Mouse (Mus musculus) lung, postnatal 25 days (tissue): ENCODE data around the gene Diras2.
"Not testable (repeated sequence)": the region's sequence is repeated elsewhere in the genome, so short reads cannot be mapped to it uniquely, and the experiment has no call there.

Experiments used
- DNase-seq: peaks from one replicate; pipeline ENCODE4 v3.0.0; 2022; ENCODE audit warnings: low spot score

The Diras2 gene

DNA sequence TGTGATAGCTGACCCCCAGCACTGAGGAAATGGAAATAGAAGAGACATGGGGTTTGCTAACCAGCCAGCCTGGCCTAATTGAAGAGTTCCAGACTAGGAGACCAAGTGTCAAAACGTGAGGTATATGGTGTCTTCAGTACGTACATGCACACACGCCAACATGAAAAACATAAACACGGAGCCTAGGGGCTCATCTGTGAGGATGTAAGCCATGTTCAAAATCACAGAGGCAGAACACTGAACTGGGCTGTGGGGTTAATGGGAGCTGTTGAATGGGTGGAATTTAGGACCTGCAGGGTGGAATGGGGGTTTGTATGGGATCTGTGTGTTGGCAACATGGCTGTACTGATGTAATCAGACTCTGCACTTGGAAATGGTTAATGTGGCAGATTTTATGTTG lies 14.5 kb downstream of the Diras2 start:
- DNase-seq, result no peak

DNA sequence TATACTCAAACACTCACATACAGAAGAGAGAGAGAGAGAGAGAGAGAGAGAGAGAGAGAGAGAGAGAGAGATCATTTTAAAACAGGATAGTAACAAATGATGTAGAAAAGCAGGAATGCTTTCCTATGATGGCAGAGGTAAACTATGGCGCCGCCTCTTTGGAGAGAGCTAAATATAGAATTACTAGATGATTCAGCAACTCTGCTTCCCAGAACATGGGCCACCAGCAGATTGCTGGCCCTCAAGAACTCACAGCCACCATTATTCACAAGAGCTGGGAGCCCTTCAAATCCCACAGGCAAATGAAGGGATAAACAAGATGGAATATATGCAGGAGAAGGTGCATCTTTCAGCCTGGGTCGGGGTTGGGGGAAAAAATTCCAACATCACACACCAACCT lies 15.0 kb downstream of the Diras2 start:
- DNase-seq, result no peak

DNA sequence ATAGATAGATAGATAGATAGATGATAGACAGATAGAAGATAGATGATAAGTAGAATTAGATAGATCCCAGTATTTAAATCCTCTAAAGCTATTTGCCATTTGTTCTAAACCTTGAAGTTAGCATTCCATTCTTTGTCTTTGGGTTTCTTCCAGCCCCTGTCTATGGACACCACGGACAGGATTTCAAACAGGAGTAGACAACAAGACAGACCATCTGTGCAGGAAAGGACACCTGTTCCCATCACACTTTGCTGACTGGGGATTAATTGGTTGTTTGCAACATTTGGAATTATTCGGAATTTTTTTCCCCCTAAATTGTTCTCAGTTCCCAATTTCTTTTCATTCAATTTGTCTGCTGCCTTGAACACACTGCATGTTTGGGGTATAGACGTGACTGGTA lies 17.5 kb downstream of the Diras2 start:
- no peak for DNase-seq

DNA sequence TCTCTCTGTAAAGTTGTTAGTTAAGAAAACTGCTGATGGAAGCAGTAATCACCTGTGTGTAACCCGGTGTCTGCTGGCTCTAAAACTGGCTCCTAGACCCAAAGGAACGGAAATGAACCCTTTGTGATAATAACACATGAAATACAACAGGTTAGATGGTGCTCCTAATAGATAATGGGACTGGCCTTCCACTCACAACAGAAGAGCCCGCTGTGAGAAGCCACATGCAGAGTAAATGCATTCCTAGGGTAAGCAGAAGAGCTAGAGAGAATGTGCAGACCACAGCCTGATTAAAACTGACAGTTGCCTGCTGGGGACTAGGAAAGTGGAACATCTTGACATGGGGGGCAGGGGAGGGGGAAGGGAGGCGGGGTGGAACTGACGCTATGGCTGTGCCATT lies 18.7 kb downstream of the Diras2 start:
- DNase-seq, result no peak

DNA sequence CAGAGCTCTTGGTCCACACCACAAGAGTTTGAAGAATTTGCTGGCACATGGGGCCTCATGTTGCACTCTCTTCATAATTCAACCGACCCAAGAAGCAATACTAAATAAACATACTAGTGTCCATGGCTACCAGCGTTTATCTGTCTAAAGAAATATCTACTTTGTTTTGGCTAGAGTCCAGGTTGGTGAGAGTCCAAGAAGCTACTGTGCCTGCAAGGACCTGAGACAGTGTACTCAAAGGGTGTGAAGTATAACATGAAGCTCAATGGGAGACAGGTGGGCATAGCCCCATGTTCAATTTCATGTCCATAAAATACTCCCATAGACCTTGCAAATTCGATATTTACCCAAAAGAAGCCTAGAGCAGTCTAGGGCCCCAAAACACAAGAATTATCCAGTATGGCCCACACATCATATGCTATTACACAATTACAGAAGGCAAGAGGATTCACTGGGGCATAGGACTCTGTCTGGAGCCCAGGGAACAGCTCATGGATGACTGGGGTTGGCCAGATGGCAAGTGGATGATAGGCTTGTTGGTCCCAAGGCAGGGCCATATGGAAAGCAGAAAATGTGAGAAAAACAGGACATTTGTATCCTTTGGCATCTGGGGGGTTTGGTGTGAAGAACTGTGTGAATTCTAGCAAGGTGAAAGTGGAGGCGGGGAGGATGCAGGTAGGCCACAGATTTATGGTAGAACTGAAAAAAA lies 20.8 kb downstream of the Diras2 start:
- no peak for DNase-seq

DNA sequence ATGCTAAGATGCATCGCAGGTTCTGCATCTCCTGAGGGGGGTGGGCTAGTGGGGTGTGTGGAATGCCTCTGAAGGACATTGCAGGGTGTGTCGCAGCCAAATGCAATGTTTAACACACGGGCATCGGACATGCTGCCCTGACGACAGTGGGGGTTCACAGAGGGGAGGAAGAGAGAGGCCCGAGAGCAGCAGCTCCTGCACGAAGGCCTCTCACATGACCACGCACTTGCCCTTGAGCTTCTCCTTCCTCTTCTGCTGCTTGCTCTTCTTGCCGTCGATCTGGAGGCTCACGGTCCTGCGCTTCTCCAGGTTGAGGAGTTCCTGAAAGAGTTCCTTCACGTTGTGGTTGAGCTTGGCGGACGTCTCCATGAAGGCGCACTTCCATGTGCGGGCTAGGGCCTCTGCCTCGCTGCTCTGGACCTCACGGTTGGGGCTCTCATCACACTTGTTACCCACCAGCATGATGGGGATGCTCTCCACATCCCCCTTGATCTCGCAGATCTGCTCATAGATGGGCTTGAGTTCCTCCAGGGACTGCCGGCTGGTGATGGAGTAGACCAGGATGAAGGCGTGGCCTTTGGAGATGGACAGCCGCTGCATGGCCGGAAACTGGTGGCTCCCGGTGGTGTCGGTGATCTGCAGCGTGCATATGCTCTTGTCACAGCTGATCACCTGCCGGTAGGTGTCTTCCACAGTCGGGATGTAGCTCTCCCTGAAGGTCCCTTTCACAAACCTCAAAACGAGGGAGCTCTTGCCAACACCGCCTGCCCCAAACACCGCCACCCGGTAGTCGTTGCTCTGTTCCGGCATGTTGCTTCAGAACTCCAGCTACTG lies 23.4 kb downstream of the Diras2 start:
- DNase-seq, result no peak

DNA sequence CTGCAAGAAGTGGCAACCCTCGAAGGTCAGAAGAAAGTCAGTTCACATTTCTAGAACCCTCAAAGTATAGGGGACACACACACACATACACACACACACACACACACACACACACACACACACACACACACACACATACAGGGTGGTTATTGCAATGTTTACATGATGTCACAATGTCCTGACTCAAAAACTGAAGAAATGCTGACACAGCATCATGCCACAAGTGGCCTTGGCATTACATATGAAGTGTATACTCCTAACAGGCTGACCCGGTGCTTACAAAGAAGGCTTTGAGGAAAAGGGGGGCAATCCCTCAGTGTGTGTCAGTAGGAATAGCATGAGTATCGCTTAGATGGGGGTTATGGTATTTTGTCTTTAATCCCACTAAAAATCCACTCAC lies 24.3 kb downstream of the Diras2 start:
- DNase-seq, result not testable (repeated sequence)

DNA sequence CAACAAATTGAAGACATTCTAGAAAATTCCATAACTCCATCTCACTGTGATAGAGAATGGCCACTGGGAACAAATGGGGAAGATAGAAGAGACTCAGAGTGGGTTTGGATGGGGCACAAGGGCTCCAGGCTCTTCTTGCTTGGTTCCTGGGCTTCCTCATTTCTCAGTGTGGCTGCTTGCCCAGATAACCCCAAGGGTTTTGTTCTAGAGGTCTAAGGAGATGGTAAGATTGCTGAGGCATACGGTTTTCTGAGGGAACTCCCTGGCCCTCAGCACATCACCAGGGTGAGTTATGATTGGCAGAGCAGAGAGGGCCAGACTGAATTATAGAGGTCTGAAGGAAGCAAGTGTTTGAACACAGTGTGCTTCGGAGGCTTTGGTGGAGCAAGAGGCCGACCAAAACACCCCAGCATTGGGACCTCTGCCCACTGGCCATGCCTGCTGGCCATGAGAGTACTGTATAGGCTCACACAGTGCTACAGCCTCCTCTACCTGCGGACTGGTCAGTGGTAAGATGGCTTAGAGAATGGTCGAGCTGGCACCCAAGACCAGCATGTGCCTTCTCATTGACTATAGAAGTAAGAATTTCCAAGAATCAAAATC lies 25.3 kb downstream of the Diras2 start:
- not testable (repeated sequence) for DNase-seq

DNA sequence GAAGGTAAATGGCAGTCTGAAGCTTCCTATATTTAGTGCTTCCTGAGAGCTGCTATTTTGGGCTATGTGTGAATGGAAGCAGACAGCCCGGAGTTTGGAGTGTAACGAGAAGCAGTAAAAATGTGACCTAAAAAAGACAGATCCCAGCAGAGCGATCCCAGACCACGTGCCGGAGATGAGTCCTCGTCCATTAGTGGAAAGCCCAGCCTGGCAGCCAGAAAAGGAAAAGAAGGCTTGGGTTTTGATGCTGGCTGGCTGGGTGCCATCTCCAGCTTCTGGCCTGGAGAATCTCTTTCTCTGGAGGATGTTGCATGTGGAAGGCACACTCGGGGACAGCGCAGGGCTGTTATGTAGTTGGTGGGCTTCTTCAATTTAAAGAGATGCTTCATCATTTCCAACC lies 29.4 kb downstream of the Diras2 start:
- DNase-seq, result peak; percentile 26

DNA sequence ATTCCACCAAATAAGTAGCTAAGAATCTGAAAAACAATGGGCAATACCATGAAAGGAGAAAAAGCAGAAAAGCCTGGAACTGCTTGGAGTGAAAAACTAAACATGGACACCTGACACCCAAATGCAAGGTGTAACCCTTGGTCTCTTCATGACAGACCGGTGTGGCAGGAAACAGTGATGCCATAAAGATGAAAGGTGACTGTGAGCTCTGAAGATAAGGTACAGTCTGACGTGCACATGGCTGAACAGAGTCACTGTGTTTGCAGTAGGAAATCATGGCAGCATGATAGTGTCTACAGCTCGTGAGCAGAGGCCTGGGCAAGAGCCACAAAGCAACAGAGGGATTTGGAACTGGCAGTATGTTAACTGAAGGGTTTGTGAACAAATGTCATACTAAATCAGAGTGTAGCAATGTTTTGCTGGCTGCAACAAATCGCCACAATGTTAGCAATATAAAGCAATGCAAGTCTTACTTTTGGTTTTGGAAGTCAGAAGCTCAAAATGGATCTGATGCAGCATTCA lies 34.0 kb downstream of the Diras2 start:
- no peak for DNase-seq

DNA sequence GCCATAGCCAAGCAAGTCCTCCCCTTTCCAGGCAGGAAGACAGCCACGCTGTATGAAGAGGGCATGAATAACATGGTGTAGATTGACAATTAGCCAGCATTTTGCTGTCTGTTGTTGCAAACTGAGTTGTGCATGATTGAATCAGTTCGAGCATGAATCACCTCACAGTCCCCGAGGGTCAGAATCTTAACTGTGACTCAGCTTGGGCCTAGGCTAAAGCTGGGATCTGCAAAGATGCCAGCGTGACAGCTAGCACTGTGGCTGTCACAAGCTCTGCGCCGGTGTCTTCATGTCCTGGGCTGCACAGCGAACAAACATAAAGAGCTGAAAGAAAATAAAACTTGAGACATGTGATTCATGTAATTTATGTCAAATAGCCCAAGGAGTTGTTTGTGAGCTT lies 42.3 kb downstream of the Diras2 start:
- no peak for DNase-seq

DNA sequence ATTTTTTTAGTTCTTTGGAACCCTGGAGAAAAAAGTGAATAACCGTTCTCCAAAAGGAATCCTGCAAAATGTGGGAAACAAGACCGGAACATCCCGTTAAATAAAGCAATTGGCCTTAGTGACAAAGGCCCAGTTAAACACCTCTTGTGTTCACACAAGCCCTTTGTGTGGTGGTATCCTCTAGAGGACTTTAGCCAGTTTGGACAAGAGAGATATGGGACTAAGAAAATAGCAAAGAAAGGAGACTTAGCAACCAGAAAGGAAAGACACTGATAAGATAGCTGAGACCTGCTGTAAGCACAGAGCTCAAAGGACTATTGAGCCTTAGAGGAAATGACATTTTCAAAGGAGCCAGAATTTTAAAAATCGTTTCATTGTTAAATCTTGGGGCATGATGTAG lies 47.0 kb downstream of the Diras2 start:
- no peak for DNase-seq

DNA sequence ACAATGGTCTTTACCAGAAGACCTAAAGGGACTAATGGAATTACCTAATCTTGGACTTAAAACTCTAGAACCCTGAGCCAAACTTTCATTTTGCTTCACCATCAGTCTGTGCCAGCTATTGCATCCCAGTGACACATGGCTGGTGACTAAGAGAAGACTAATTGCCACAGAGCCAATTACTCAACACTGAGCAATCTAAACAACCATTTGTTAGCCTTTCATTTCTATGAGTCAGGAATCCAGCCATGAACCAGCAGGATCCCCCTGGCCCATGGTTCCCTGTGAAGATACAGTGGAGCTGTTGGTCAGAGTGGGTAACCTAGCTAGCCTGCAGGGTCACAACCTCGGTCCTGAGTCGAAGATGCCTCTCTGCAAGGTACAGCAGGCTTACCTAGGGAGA lies 49.3 kb downstream of the Diras2 start:
- DNase-seq, result no peak

DNA sequence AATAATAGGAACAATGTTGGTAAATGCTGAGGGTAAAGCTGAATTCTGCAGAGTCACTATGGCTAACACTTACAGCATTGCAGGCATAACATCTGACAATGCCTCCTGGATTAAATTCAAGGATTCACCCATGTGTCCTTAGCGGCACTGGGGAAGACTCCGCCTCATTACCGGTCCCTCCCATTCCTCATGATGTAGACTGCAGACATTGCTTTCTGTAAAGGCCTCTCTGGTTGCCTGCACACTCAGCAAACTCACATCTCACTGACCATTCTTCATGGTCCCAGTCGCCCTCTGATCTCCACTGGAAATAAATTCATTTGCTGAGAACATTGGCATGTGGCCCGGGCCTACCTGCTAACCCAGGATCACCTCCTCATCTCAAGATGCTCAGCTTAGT lies 51.9 kb downstream of the Diras2 start:
- DNase-seq, result no peak

DNA sequence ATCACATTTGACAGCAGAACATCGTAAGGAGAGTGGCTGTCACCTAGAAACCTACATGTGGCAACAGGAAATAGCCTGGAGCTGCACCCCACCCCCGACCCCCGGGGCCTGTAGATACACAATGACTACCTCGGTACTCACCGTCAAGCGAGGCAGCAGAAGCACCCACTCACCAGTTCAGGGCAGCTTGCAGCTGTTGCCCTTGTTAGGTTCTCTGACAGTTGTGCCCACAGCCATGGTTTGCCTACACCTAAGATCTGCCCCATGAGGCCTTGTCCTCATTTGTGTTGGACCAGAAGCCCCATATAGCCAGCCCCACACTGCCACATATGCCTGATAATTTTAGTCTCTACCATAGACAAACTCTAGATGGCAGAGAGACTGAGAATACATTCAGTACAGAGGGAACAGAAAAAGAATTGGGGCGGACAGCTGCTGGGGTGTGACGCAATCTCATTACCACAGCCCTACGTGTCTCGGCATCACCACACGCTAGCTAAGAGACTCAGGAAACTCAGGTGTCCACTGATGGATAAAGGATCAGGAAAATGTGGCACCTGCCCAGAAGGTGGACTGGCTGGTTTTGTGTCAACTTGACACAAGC lies 54.0 kb downstream of the Diras2 start:
- no peak for DNase-seq

DNA sequence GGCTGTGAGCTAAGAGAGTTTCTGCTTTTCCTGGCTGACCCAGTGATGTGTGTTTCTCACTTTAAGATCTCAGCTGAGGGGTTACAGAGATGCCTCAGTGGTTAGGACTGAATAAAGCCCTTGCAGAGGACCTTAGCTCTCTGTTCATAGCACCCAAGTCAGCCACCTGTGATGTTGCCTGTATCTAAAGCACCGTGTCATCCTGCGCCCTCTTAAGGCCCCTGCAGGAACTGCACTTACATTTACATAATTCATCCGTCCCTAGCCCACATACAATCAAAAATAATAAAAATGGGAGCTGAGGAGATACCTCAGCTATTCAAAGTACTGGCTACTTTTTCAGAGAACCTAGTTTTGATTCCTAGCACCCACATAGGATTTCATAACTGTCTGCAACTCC lies 54.9 kb downstream of the Diras2 start:
- no peak for DNase-seq

DNA sequence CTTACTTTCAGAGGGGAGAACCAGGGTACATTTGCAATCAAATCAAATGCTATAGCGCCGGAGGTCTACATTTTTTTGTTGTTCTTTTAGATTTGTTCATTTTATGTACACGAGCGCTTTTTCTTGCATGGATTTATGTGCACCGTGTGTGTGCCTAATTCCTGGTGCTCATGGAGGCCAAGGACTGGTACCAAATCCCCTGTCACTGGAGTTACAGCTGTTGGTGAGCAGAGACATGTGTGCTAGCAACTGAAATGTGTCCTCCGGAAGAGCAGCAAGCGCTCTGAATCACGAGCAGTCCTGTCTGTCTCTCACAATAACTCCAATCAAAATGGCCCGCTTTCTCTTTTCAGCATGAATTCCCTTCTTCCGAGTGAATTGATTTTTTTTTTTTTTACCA lies 55.8 kb downstream of the Diras2 start:
- DNase-seq, result no peak

DNA sequence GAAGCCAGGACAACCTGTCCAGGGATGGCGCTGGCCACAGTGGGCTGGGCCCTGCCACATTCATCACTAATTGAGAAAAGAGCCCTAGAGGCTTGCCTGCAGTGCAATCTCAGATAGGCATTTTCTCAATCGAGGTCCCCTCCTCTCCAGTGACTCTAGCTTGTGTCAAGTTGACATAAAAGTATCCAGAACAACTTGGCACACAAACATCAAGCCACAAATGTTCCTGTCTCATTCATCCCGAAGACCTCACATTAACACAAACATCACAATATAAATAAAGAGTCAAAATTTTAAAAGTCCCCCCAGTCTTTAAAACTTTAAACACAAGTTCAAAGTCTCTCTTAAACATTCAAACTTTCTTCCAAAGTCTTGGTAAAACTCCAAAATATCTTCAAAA lies 56.3 kb downstream of the Diras2 start:
- no peak for DNase-seq

DNA sequence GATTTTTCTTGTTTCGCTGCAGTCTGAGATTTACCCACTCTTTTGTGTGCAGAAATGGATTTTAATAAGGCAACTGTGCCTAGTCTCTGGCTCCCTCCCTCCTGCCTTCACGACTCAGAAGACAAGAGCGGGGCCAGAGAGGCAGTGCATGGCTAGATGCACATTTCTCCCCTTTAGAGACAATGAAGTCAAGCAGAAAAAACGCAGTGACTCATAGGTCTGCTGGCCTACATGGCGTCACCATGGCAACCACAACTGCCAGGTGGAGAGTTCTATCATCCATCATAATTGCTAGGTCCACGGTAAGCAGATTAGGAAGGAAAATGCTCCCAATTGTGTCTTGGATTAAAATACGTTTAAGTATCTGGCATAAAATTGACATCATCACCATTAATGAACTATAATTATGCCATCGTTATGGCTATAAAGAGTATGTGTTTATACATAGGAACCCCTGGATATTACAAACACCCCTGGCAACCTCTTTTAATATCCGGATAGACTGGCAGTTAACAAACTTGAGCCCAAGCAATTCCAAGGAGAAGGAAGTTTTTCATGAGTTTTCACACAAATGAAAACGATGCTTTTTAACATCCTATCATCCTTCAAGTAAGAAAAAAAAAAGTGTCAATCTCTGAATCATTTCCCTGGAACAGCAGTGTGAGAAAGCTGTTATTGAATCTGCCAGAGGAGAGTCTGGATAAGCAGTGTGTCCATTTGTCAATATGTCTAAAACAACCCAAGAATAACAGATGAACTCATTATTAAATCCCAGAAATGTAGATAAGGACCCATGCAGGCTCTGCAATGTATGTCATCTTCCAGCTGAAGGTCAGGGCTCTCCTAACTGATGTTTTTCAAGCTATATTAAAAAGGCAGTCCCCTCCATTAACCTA lies 61.0 kb downstream of the Diras2 start:
- no peak for DNase-seq

DNA sequence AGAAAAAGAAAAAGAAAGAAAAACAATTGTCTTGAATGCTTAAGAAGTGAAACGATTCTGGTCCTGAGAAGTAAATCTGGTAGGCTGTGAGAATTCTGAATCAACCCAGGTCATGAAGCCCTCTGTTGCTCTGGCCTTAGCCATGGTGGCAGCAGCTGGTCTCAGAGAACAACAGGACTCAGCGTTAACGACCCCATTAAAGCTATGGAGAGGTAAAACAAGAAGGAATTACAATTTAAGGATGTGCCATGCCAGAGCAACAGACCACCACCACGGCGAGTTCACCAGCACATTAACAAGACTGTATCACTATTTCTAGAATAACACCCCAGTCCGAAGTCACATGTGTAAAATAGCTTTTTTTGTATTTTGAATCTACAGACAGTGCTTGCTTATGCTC lies 65.9 kb downstream of the Diras2 start:
- DNase-seq, result no peak

DNA sequence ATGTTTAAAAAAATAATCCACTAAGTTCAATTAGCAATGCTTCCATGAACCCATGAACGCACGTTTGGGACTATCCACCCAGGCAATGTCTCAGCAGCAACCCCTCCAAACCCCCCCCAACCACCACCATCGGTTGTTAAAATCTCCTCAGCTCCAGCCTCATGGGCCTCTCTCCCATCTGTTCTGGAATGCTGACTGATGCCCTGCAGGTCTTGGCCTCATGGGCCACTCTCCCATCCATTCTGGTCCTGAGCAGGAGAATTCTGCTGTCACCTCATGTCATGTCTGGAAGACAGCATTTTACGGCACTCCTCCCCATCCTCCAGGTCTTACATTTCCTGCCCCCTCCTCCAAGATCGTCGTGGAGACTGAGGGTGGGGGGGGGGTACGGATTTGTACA lies 71.1 kb downstream of the Diras2 start:
- no peak for DNase-seq

DNA sequence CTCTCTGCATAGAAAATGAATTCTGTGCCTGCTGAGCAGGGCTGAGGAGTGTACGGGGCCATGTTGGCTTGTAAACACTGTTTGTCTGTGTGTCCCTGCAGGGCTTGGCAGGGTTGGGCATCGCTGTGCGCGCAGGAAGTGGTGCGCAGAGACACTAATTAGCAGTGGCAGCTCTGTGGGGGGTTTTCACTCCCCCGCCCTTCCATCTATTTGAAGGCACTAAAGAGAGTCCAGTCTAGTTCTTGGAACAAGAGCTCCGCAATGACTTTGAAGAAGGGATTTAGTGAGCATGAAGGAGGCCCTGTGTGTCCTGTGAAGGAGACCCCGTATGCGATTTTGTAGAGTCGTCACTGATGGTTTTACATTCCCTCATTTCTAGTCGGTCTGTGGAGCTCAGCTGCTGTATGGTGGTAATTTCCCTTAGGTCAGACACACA lies 73.2 kb downstream of the Diras2 start:
- DNase-seq, result no peak
